Mouse (Mus musculus) spleen, adult 18-20 months (tissue): ENCODE data around the gene Tmem80.

Experiments used
- DNase-seq, 2 experiments: peaks; one replicate each; pipeline ENCODE4 v3.0.0; 2022; ENCODE audit warnings: mixed read lengths in 2 of 2

Tmem80 gene

DNA sequence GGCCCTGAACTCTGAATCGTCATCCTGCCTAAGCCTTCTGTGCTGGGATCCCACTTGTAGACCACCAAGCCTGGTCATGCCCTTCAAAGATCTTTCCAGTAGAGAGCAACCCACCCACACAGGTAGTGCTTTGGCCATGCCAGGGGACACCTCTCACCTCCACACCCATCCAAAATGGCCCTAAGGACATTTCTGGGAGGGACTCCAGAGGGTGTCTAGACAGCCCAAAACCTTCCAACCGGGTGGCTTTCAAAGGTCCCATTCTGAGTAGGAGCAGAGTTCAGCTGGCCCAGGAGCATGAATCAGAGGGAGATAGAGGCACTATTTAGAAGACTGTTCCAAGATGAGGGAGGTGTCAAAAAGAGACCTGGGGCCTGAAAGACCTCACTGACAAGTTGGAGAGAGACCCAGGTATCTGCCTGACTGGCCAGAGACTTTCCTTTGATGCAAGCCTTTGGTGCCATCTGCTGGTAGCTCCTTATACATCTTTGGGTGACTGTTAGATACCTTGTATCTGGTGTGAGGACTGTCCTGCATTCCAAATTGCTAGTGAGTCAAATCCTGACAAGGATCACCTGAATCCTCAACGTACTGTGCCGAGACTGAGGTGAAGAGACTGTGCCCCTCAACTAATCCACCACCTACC, 35.7 kb downstream of the Tmem80 start:
- peak; percentile 27 to 73 for DNase-seq

DNA sequence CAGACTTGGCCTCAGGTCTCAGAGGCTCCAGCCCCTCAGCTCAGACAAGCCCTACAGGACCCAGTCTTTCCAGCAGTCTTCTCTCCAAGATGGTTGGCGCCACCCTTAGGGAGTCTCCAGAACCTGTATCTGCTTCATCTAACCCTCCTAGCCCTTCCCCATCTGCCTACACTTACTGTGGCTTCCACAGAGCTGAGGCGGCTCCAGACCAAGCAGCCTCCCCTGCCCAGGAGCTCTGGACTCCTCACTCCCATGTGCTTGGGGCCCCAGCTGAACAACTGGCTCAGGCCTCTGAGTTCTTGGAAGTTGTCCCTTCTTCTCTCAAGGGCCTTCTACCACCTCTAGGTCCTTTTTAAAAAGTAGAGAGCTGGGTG, 36.2 kb downstream of the Tmem80 start:
- no peak for DNase-seq

DNA sequence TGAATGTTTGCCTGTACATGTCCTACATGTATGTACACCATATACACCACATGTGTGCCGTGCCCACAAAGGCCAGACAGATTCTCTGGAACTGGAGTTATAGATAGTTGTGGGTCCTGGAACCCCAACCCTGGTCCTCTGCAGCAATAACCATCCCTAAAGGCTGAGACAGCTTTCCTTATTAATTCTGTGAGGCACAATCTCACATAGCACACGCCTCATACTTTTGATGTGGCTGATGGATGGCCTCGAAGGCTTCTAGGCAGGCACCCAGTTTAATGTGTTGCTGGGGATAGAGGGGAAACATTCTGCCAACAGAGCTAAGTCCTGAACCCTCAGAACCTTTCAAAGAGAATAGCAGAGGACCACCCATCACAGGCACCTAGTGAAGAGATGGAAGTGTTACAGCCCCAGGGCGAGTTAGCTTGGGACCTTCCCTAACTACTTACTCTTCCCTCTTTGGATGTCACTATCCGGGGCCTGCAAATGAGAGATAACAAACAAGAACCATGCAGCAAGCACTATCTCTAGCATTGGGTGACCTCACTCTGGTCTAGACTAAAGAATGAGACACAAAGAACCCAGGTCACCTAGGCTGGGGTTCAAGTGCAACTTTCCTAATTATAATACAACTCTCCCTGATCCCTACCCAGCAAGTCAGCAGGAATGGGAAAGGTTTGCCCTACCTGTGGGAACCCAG, 37.0 kb downstream of the Tmem80 start:
- no peak for DNase-seq

DNA sequence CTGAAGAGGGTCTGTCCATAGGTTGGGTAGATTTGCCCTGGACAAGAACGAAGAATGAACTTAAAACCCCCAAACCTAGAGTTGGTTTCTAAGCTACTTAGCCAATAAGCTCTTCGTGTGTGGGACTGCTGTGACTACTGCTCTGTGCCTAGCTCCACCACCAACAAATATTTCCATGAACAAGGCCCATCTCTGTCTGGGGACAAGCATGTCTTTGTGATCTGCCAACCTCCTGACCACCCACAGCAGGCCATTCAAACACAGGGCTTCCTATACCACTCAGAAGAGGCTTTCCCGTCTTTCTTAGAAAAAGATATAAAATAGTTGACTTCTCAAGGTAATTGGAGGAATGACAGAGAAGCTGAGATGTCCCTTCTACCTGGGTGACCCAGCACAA, 37.5 kb downstream of the Tmem80 start:
- DNase-seq, result no peak

- no peak for DNase-seq
These were observed 39.8 kb downstream of the Tmem80 start for GRCm38 (mm10) chr7:141367358-141367757.

DNA sequence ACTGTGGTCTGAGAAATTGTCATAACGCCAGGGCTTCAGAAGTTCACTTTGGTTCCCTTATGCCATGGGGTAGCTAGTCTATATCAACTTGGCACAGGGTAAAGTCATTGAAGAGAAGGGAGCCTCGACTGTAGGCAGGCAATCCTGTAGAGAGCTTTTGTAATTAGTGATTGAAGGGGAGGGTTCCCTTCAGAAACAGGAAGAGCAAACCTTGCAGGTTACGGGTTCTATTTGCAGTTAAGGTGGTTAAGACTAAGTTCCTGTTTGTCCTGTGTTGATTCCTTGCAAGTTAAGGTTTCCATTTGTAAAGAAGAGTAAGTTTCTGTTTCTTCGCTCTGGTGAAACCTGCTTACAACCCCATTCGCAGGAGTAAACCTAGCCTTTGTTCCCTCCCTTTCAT, 42.4 kb downstream of the Tmem80 start:
- no peak for DNase-seq

GRCm38 (mm10) chr7:141371942-141372595, 44.5 kb downstream of the Tmem80 start:
- DNase-seq, result no peak

DNA sequence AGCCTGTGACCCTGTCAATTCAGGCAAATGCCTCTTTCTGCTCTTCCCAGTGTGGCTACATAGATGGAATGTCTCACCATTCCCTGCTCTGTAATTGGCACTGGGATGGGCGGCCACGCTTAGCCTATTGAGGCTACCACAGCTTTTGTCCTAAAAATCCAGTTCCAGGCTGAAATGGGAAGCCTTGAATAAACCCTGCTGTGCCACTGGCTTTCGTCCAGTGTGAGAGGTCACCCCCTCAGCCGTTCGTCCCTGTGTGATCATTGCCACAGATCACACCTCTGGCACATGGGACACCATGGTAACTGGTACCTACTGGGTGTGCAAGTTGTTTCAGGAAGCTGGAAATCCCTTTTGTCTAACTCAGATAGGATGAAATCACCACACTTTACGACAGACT, 46.1 kb downstream of the Tmem80 start:
- DNase-seq, result no peak

GRCm38 (mm10) chr7:141374399-141374798, 46.9 kb downstream of the Tmem80 start:
- no peak for DNase-seq

GRCm38 (mm10) chr7:141379584-141379983, 52.0 kb downstream of the Tmem80 start:
- no peak for DNase-seq

GRCm38 (mm10) chr7:141381068-141381835, 53.7 kb downstream of the Tmem80 start:
- no peak for DNase-seq
